In the genomic region with DNA sequence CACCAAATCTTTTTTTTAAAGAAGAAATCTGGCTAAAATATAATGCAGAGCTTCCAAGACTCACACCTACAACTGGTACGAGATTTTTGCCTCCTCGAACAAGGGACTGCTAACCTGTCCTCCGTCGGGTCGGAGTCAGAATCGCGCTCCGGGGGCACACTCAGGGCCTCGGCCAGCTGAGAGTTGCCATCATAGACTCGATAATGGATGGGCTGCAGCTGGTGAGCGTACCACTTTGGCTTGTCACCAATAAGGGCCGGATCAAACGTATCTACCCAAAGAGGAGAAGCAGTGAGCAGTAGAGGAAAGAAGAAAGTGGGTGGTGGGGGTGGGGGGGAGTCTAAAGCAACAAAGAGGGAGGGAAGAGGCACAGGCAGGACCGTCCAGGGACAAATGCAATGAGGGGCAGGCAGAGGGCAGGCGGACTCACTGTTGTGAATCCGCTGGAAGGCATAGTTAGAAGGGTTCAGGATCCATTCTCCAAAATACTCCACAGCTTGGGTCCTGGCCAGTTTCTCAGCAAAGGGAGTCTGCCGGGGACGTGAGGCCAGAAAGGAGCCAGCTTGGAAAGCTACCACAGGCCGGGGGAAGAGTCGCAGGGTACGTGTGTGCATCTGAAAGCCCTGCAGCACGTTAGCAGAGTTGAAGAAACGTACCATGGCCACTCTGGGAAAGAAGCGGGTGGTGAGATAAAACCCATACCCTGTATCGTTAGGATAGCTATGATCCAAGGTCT, we compare ENCODE assay signal across 23 mouse cellular contexts. TPM values are rescaled to one million over a fixed set of nuclear protein-coding genes. Genes with fewer than 3 reads are reported as not detected.
A peak's percentile ranks its signal among the peaks of the same experiment; 100 is the strongest.
DNase-seq lines count a peak whose midpoint lies in the region; ATAC-seq and TF ChIP-seq lines count a peak whose summit lies in the region.
"Had no signal": no experiment of that assay in that cellular context is flagged by ENCODE, and none has a peak within 500 bp of the region (broad histone marks: within the 10 kb centered on the region; RNA-seq: fewer than 3 reads in every experiment).

No protein-coding gene starts in this region.

- H3K27me3 ChIP-seq in lung, embryonic 14.5 days (ENCODE audit: insufficient read depth, low read length) = no peaks in the 10 kb centered on the region
- H3K27me3 ChIP-seq in lung, embryonic 16.5 days (ENCODE audit: control insufficient read depth, insufficient read depth, low read depth, low read length) = no peaks in the 10 kb centered on the region
- H3K27me3 ChIP-seq: CH12.LX; embryonic facial prominence, embryonic 12.5 days; forebrain, embryonic 13.5 days; forebrain, embryonic 15.5 days; Patski had no signal

- no peak for TF ChIP-seq CTCF in lung, embryonic 14.5 days (IDR thresholded peaks at IDR 0.05; ENCODE audit: low read depth)
- no peak for TF ChIP-seq CTCF in lung, adult 2 months (IDR thresholded peaks at IDR 0.05; ENCODE audit: insufficient read depth, low read length)

- no peak overlapping the region for H3K4me3 ChIP-seq in lung, embryonic 14.5 days (ENCODE audit: low read depth, low read length)
- no peak overlapping the region for H3K4me3 ChIP-seq in lung, adult 2 months (replicated peaks; ENCODE audit: extremely low read depth, low read depth, low read length)
- H3K4me3 ChIP-seq in lung, embryonic 16.5 days (ENCODE audit: low read length) = no peak overlapping the region
- H3K4me3 ChIP-seq: embryonic facial prominence, embryonic 10.5 days; embryonic facial prominence, embryonic 12.5 days; forebrain, embryonic 13.5 days; forebrain, embryonic 15.5 days had no signal

- H3K4me1 ChIP-seq in lung, embryonic 14.5 days (ENCODE audit: insufficient read depth) = no peaks in the 10 kb centered on the region
- no peaks in the 10 kb centered on the region for H3K4me1 ChIP-seq in lung, adult 2 months (ENCODE audit: control insufficient read depth, insufficient read depth, low read length)
- H3K4me1 ChIP-seq in lung, embryonic 16.5 days (replicated peaks; ENCODE audit: control insufficient read depth, insufficient read depth, low read length) = 0 out of 2 replicates have a peak, but pooled peaks cover 2% of the 10 kb centered on the region
- H3K4me1 ChIP-seq: embryonic facial prominence, embryonic 10.5 days; embryonic facial prominence, embryonic 12.5 days; forebrain, embryonic 13.5 days; forebrain, embryonic 15.5 days had no signal

- WGBS in lung, embryonic 14.5 days = 59% methylated on average over 25 of the region's 25 CpGs
- WGBS in lung, adult 2 months = 68% methylated on average over 25 of the region's 25 CpGs
- 51% methylated on average over 25 of the region's 25 CpGs for WGBS in lung, embryonic 16.5 days

- no peaks in the 10 kb centered on the region for H3K9me3 ChIP-seq in lung, embryonic 14.5 days (ENCODE audit: low read depth, low read length)
- H3K9me3 ChIP-seq in lung, embryonic 16.5 days (ENCODE audit: control insufficient read depth, low read length) = no peaks in the 10 kb centered on the region
- H3K9me3 ChIP-seq: embryonic facial prominence, embryonic 10.5 days; embryonic facial prominence, embryonic 12.5 days; forebrain, embryonic 13.5 days; forebrain, embryonic 15.5 days; G1E had no signal

- peak overlapping the region; percentile 16; the same call in 1 of the 2 replicates for H3K4me2 ChIP-seq in lung, embryonic 14.5 days
- no peak overlapping the region for H3K4me2 ChIP-seq in lung, embryonic 16.5 days (ENCODE audit: low read depth, low read length)
- H3K4me2 ChIP-seq: embryonic facial prominence, embryonic 12.5 days; forebrain, embryonic 13.5 days; forebrain, embryonic 15.5 days had no signal

- TF ChIP-seq POLR2A in lung, adult 2 months (IDR thresholded peaks at IDR 0.05; ENCODE audit: borderline replicate concordance, extremely low read depth, low read depth, low read length) = no peak

- peak; percentile 64 for DNase-seq in lung, embryonic 14.5 days
- no peak for DNase-seq in lung, adult 2 months
- DNase-seq in lung, postnatal 25 days (ENCODE audit: low spot score) = no peak
- DNase-seq in lung, postnatal 10 days = peak; percentile 43
- no peak for DNase-seq in urinary bladder, postnatal 10 days (ENCODE audit: low spot score)
- DNase-seq: adrenal gland, adult 8-10 months; adrenal gland, postnatal 14 days; adrenal gland, postnatal 36 days; B cell, adult 2 months; cerebellum, adult 11-12 months; cerebellum, adult 9-10 months; cerebellum, postnatal 10 days had no signal

- peak overlapping the region; percentile 38; the same call in 1 of the 2 replicates for H3K27ac ChIP-seq in lung, embryonic 14.5 days (ENCODE audit: low read depth)
- H3K27ac ChIP-seq in lung, embryonic 16.5 days (ENCODE audit: low read length) = peak overlapping the region; percentile 33
- H3K27ac ChIP-seq: embryonic facial prominence, embryonic 10.5 days; embryonic facial prominence, embryonic 12.5 days; forebrain, embryonic 13.5 days; forebrain, embryonic 15.5 days had no signal

- no peak overlapping the region for H3K9ac ChIP-seq in lung, embryonic 14.5 days
- no peak overlapping the region for H3K9ac ChIP-seq in lung, embryonic 16.5 days (ENCODE audit: low read length)
- H3K9ac ChIP-seq: embryonic facial prominence, embryonic 12.5 days; forebrain, embryonic 13.5 days; forebrain, embryonic 15.5 days had no signal

- peaks cover 11% of the 10 kb centered on the region for H3K36me3 ChIP-seq in lung, embryonic 14.5 days (ENCODE audit: insufficient read depth)
- peaks cover 21% of the 10 kb centered on the region for H3K36me3 ChIP-seq in lung, embryonic 16.5 days (ENCODE audit: control insufficient read depth, insufficient read depth, low read length)

- ATAC-seq in lung, embryonic 14.5 days (ENCODE audit: insufficient read depth) = peak; percentile 70
- ATAC-seq in lung, embryonic 16.5 days (ENCODE audit: low read depth) = peak; percentile 84
- ATAC-seq: activated CD4-positive, CD25-positive, alpha-beta regulatory T cell, adult 4 months; CD4-positive, CD25-positive, alpha-beta regulatory T cell, adult 4 months; forebrain, embryonic 13.5 days; forebrain, embryonic 15.5 days; Patski had no signal

RNA-seq across cellular contexts. Expression of a gene that starts 13.9 kb away (rescaled TPM):
- polyA plus RNA-seq in lung, embryonic 14.5 days (2014; fragmentation: Nextera tagmentation; extraction: Ambion mirVana) = 7.6 and 8.6 TPM in 2 replicates
- 21.7 and 31.3 TPM in 2 replicates for polyA plus RNA-seq in lung, adult 2 months (2012; rRNA removed)
- 10.4 and 12.7 TPM in 2 replicates for polyA plus RNA-seq in lung, embryonic 16.5 days (2015; fragmentation: Nextera tagmentation; extraction: Ambion mirVana)

RNA-seq across cellular contexts. Expression of a gene that starts 32.9 kb away (rescaled TPM):
- polyA plus RNA-seq in lung, embryonic 14.5 days (2014; fragmentation: Nextera tagmentation; extraction: Ambion mirVana) = 14.2 and 15.7 TPM in 2 replicates
- polyA plus RNA-seq in lung, adult 2 months (2012; rRNA removed) = 97.4 and 102 TPM in 2 replicates
- polyA plus RNA-seq in lung, embryonic 16.5 days (2015; fragmentation: Nextera tagmentation; extraction: Ambion mirVana) = 27.0 and 30.8 TPM in 2 replicates

RNA-seq across cellular contexts. Expression of a gene that starts 32.9 kb away (rescaled TPM):
- polyA plus RNA-seq in lung, embryonic 14.5 days (2014; fragmentation: Nextera tagmentation; extraction: Ambion mirVana) = 33.8 and 34.3 TPM in 2 replicates
- polyA plus RNA-seq in lung, adult 2 months (2012; rRNA removed) = 20.7 and 25.0 TPM in 2 replicates
- 32.6 and 33.3 TPM in 2 replicates for polyA plus RNA-seq in lung, embryonic 16.5 days (2015; fragmentation: Nextera tagmentation; extraction: Ambion mirVana)

RNA-seq across cellular contexts. Expression of a gene that starts 51.8 kb away (rescaled TPM):
- 0.47 and 7.7 TPM in 2 replicates for polyA plus RNA-seq in lung, embryonic 14.5 days (2014; fragmentation: Nextera tagmentation; extraction: Ambion mirVana)
- 7.0 and 11.2 TPM in 2 replicates for polyA plus RNA-seq in lung, adult 2 months (2012; rRNA removed)
- polyA plus RNA-seq in lung, embryonic 16.5 days (2015; fragmentation: Nextera tagmentation; extraction: Ambion mirVana) = 13.0 and 18.0 TPM in 2 replicates
- polyA plus RNA-seq: activated CD4-positive, CD25-positive, alpha-beta regulatory T cell, adult 4 months; CD4-positive, CD25-positive, alpha-beta regulatory T cell, adult 4 months; forebrain, embryonic 11.5 days; forebrain, embryonic 13.5 days; forebrain, embryonic 15.5 days; G1E; Patski had no signal

Comparison
In these comparisons a context has a peak if more than half of its experiments do, and no peak if none do; other contexts are left out.
1. DNase-seq: peak in lung, embryonic 14.5 days (single experiment) and lung, postnatal 10 days (single experiment); none in lung, adult 2 months (single experiment), lung, postnatal 25 days (single experiment) and urinary bladder, postnatal 10 days (single experiment).